Mouse (Mus musculus) liver, embryonic 11.5 days (tissue): ENCODE data around the gene Avil. TPM values are rescaled to one million over a fixed set of nuclear protein-coding genes. Genes with fewer than 3 reads are reported as not detected.

Experiments
- ATAC-seq: fragments of 200-750 bp; cut with Nextera tagmentation; replicated peaks from 2 replicates; pipeline ENCODE4 v1.8.0; 2017; ENCODE audit warnings: moderate number of reproducible peaks, mild to moderate bottlenecking, moderate TSS enrichment, moderate library complexity; ENCODE audit not compliant: low FRiP score
- DNase-seq: peaks from one replicate; pipeline ENCODE4 v3.0.0-alpha.2; 2017; ENCODE audit warnings: low spot score
- H3K27ac ChIP-seq: fragments of 300-500 bp; sonication (generic); 2 replicates; pipeline ENCODE4 v1.5.1; 2014; ENCODE audit warnings: mild to moderate bottlenecking, low read depth, low read length, control low read depth
- H3K27me3 ChIP-seq: fragments of 300-500 bp; sonication (generic); replicated peaks from 2 replicates; pipeline ENCODE4 v1.6.1; 2014; ENCODE audit warnings: low read length, mixed read lengths; ENCODE audit not compliant: control insufficient read depth, insufficient read depth
- H3K36me3 ChIP-seq: fragments of 300-500 bp; sonication (generic); 2 replicates; pipeline ENCODE4 v1.6.1; 2014; ENCODE audit warnings: mild to moderate bottlenecking, low read length, moderate library complexity, mixed read lengths; ENCODE audit not compliant: control insufficient read depth, insufficient read depth
- H3K4me1 ChIP-seq: fragments of 300-500 bp; sonication (generic); replicated peaks from 2 replicates; pipeline ENCODE4 v1.6.1; 2014; ENCODE audit warnings: low read length, mixed read lengths; ENCODE audit not compliant: control insufficient read depth, insufficient read depth
- H3K4me2 ChIP-seq: fragments of 300-500 bp; sonication (generic); 2 replicates; pipeline ENCODE4 v1.6.1; 2014; ENCODE audit warnings: mild to moderate bottlenecking, control low read depth, moderate library complexity
- H3K4me3 ChIP-seq: fragments of 300-500 bp; sonication (generic); 2 replicates; pipeline ENCODE4 v1.5.1; 2014; ENCODE audit warnings: low read depth, low read length, control low read depth
- H3K9ac ChIP-seq: fragments of 300-500 bp; sonication (generic); 2 replicates; pipeline ENCODE4 v1.6.1; 2014; ENCODE audit warnings: low read depth, low read length, control low read depth
- H3K9me3 ChIP-seq: fragments of 300-500 bp; sonication (generic); 2 replicates; pipeline ENCODE4 v1.6.1; 2016; ENCODE audit warnings: low read length, inconsistent platforms, mixed read lengths; ENCODE audit not compliant: control insufficient read depth
- WGBS: fragments of 180-500 bp; shearing (Covaris S2); extraction: QIAGEN DNeasy Blood & Tissue Kit; methylation state at CpG from one replicate; pipeline ENCODE4 v1.1.7; 2014; 5-methylcytosine and 5-hydroxymethylcytosine counted together
- polyA plus RNA-seq: library from polyadenylated mRNA; unstranded; fragments of >200 nt; fragmentation: Nextera tagmentation; extraction: Ambion mirVana; gene quantifications from 2 replicates; pipeline ENCODE4 v1.2.1, GENCODE M21; 2014

Avil gene
- polyA plus RNA-seq, 1 experiment from 2014 or later = 0.10 TPM

DNA sequence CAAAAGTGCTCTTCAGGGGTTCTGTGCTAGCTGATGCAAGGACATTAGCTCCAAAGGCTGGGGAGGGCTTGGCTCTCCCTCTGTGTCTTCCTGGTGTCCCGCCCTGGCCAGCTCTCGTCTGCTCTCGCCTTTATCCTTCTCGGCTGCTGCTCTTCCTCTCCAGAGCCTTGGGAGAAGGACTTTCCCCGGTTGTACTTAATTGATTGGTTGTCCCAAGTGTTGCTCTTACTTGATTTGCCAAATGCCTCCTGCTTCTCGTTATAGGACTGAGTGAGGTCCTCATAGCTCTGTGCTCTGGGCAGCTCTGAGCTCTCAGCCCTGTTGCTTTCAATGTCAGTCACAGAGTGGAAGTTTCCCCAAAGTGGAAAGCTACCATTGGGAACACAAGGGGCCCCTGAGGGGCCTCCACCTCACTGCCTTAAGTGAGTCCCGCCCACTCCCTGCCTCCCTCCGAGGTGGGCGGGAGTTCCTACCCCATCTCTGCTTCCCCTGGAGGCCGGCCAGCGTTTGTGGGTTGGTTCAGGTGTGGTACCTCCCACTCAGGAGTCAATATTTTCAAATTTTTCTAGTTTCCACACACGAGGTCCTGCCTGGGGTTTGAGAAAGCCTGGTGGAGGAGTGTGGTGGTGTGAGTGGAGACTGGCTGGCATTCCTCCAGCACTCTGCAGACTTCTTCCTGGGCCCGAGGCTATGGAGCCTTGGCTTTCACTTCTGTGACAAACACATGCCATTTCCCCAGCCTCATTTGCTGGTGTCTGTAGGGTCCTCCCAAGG is 3.0 kb upstream of the Avil start:
- no peak overlapping the region for H3K9ac ChIP-seq
- DNase-seq (no peak), ATAC-seq (no peak)
- no peaks in the 10 kb centered on the region for H3K27me3 ChIP-seq
- H3K36me3 ChIP-seq = peaks cover 41% of the 10 kb centered on the region
- H3K9me3 ChIP-seq = no peaks in the 10 kb centered on the region
- H3K4me3 ChIP-seq = no peak overlapping the region
- H3K27ac ChIP-seq = no peak overlapping the region
- WGBS = 66% methylated on average over 13 of the region's 13 CpGs
- H3K4me2 ChIP-seq = no peak overlapping the region
- H3K4me1 ChIP-seq = no peaks in the 10 kb centered on the region

DNA sequence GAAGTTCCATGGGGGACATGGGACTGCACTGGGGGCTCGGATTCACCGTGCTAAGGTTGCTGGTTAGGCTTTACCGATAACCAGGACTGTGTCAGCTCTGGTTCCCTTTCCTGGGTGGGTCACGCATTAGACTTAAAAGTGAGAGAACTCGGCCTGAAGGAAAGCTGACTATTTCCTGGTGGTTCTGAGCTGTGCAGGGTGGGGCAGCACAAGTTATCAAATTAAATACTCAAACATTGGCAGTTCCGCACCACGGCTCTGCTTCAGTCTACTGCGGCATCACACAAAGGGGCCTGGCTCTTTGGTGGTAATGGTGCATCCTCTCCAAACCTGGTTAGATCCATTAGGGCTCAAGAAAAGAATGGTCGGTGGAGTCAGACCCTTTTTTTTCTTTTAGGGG is 788 bp downstream of the Avil start:
- Histone ChIP-seq H3K9me3 (no peaks in the 10 kb centered on the region), H3K4me1 (no peaks in the 10 kb centered on the region), H3K27me3 (no peaks in the 10 kb centered on the region), H3K27ac (no peak overlapping the region), H3K36me3 (peaks cover 12% of the 10 kb centered on the region), H3K9ac (no peak overlapping the region), H3K4me2 (no peak overlapping the region), H3K4me3 (no peak overlapping the region)
- WGBS = 74% methylated on average over 9 of the region's 9 CpGs
- DNase-seq = no peak
- ATAC-seq = no peak

DNA sequence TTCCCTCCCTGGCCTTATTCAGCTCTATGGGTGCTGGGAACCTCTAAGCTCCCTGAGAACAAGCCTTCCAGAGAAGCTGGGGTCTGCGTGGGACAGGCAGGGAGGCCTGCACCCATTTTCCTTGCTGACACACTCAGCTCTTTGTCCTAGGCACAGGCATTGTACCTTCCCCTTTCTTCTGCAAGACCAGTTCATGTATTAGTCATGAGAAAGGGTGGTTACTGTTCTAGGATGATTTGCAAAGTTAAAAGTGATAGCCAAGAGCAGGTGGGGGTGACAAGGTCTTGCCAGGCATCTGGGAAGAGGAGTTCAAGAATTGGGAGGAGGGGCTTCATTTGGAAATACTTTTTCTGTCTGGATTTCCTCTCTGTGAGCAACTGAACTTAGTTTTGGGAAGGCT is 1.5 kb downstream of the Avil start:
- DNase-seq (no peak), ATAC-seq (no peak)
- Histone ChIP-seq H3K9me3 (no peaks in the 10 kb centered on the region), H3K9ac (no peak overlapping the region), H3K27ac (no peak overlapping the region), H3K36me3 (peaks cover 12% of the 10 kb centered on the region), H3K4me2 (no peak overlapping the region), H3K4me3 (no peak overlapping the region), H3K27me3 (no peaks in the 10 kb centered on the region), H3K4me1 (no peaks in the 10 kb centered on the region)
- 100% methylated on average over 1 of the region's 1 CpGs for WGBS

DNA sequence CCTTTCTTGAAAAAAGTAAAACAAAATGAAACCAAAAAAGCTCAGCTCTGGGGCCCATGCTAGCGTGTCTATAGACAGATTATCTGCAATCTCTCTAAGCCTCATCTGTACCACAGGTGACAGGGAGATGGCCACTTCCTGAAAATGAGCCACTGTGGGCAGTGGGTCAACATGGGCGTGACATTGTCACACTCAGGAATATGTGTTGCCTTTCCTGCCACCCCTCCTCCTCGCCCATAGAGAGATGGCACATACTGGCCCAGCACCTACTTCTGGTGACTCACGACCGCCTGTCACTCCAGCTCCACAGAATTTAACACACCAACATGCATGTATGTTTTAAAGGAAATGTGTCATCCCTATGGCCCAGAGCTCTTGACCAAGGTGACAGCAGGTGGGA is 2.3 kb downstream of the Avil start:
- WGBS = 67% methylated on average over 5 of the region's 5 CpGs
- Histone ChIP-seq H3K4me3 (no peak overlapping the region), H3K4me2 (no peak overlapping the region), H3K36me3 (peaks cover 12% of the 10 kb centered on the region), H3K27ac (no peak overlapping the region), H3K27me3 (no peaks in the 10 kb centered on the region), H3K4me1 (no peaks in the 10 kb centered on the region), H3K9ac (no peak overlapping the region), H3K9me3 (no peaks in the 10 kb centered on the region)
- no peak for ATAC-seq
- no peak for DNase-seq

DNA sequence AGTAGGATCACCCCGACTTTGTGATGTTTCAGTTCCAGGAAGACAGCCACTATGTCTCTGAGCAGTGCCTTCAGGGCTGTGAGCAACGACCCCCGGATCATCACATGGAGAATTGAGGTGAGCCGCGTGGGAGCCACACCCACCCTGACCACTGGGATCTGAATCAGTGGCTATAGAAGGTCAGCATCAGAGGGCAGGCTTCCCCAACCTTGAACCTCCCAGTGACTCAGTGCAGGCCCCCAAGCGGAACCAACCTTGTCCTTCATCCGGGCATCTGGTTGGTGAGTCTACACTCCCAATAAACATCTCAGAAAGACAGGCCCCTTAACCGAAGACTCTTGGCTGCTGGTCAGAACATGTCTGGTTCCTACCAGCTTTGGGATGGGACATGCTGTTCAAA is 2.8 kb downstream of the Avil start:
- Histone ChIP-seq H3K36me3 (peaks cover 8% of the 10 kb centered on the region), H3K4me3 (no peak overlapping the region), H3K9ac (no peak overlapping the region), H3K4me2 (no peak overlapping the region), H3K27me3 (no peaks in the 10 kb centered on the region), H3K4me1 (no peaks in the 10 kb centered on the region), H3K9me3 (no peaks in the 10 kb centered on the region), H3K27ac (no peak overlapping the region)
- 81% methylated on average over 8 of the region's 8 CpGs for whole genome bisulfite sequencing
- ATAC-seq (no peak), DNase-seq (no peak)

DNA sequence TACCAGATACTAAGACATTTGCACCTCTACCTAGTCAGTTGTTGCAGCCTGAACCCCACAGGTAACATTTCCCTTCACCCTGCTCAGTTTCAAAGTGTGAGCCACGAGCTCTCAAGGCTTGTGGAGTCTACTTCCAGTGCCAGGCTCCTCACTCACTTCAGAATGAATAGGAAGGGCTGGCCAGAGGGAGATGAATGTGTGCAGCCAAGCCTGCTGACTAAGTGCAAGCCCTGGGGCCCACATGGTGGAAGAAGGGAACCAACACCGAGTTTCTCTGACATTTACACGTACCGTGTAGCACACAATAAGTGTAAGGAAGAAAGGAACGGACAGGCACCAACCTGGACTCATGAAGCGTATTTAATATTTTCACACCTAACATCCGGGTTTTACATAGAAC is 3.3 kb downstream of the Avil start:
- no peak overlapping the region for H3K4me3 ChIP-seq
- peaks cover 3% of the 10 kb centered on the region; the same call in 1 of the 2 replicates for H3K36me3 ChIP-seq
- no peaks in the 10 kb centered on the region for H3K9me3 ChIP-seq
- no peak overlapping the region for H3K4me2 ChIP-seq
- DNase-seq (no peak), ATAC-seq (no peak)
- no peaks in the 10 kb centered on the region for H3K27me3 ChIP-seq
- no peak overlapping the region for H3K9ac ChIP-seq
- no peaks in the 10 kb centered on the region for H3K4me1 ChIP-seq
- WGBS = 79% methylated on average over 7 of the region's 7 CpGs
- H3K27ac ChIP-seq = no peak overlapping the region

DNA sequence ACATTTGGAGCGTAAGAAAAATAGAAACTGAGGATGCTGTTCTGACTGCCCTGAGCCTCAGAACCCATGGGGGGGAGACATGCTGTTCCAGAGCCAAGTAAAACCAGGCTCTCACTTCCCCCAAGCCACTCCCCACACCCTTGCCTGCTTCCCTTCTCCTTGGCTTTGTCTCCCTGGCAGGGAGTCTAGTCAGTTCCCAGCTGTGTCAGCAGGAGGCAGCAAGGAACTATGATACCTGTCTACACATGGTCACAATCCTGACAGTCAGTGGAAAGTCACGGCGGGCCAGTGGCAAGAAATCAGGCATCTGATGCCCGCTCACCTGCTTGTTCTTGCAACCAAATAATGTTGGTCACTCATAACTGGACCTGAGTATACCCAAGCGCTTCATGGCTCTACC is 16.0 kb downstream of the Avil start:
- H3K27ac ChIP-seq = no peak overlapping the region
- H3K27me3 ChIP-seq = no peaks in the 10 kb centered on the region
- H3K9ac ChIP-seq = no peak overlapping the region
- no peak for DNase-seq
- WGBS = 55% methylated on average over 5 of the region's 5 CpGs
- H3K4me3 ChIP-seq = no peak overlapping the region
- no peaks in the 10 kb centered on the region for H3K36me3 ChIP-seq
- no peak overlapping the region for H3K4me2 ChIP-seq
- H3K9me3 ChIP-seq = no peaks in the 10 kb centered on the region
- H3K4me1 ChIP-seq = no peaks in the 10 kb centered on the region; the same call in 1 of the 2 replicates
- ATAC-seq = no peak

DNA sequence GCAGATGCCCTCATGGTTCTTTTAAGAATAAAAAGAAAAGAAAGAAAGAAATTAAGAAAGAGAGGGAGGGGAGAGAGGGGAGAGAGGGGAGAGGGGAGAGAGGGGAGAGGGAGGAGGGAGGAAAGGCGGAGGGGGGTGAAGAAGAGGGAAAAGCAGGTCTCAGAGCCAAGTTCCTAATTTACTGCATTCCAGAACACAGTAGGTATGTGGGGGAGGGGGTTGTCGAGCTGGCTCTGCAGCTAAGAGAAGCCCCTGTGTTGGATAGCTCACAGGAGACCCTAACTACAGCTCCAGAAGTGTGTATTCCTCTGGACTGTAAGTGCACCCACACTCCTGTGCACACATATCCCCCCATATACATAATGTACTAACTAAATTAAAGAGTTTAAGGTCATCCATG is 16.6 kb downstream of the Avil start:
- H3K9me3 ChIP-seq = no peaks in the 10 kb centered on the region
- H3K9ac ChIP-seq = no peak overlapping the region
- no peak overlapping the region for H3K4me3 ChIP-seq
- H3K27me3 ChIP-seq = no peaks in the 10 kb centered on the region
- no peak for DNase-seq
- no peaks in the 10 kb centered on the region for H3K36me3 ChIP-seq
- H3K27ac ChIP-seq = no peak overlapping the region
- no peaks in the 10 kb centered on the region; the same call in 1 of the 2 replicates for H3K4me1 ChIP-seq
- no peak overlapping the region for H3K4me2 ChIP-seq
- ATAC-seq = no peak
- WGBS = 20% methylated on average over 2 of the region's 2 CpGs

DNA sequence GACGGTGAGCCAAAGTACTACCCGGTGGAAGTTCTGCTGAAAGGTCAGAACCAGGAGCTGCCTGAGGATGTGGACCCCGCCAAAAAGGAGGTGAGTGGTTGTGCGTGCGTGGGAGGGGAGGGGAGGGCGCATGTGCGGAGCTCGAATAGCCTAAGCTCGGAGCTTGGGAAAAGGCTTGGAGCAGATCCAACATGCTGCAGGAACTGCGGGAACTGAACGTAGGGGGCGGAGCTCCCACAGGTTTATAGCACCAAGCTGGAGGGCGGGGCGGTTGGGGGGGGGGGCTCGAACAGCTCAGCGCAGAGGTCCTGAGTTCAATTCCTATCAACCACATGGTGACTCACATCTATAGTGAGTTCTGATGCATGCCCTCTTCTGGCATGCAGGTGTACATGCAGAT is 17.9 kb downstream of the Avil start:
- Histone ChIP-seq H3K27me3 (no peaks in the 10 kb centered on the region), H3K27ac (no peak overlapping the region), H3K9ac (no peak overlapping the region), H3K36me3 (no peaks in the 10 kb centered on the region; the same call in 1 of the 2 replicates), H3K4me3 (no peak overlapping the region), H3K9me3 (no peaks in the 10 kb centered on the region), H3K4me2 (no peak overlapping the region), H3K4me1 (no peaks in the 10 kb centered on the region; the same call in 1 of the 2 replicates)
- no peak for DNase-seq
- ATAC-seq = no peak
- WGBS = 79% methylated on average over 16 of the region's 16 CpGs
